Mouse (Mus musculus) heart, embryonic 15.5 days (tissue): ENCODE measurements around the gene Pglyrp2. TPM values are rescaled to one million over a fixed set of nuclear protein-coding genes. Genes with fewer than 3 reads are reported as not detected.

Source experiments
- ATAC-seq: fragments of 200-750 bp; cut with Nextera tagmentation; replicated peaks from 2 replicates; pipeline ENCODE4 v1.8.0; 2017; ENCODE audit warnings: low read depth, moderate TSS enrichment; ENCODE audit not compliant: insufficient number of reproducible peaks, insufficient read depth, low FRiP score
- H3K27ac ChIP-seq: fragments of 300-500 bp; sonication (generic); 2 replicates; pipeline ENCODE4 v1.5.1; 2015; ENCODE audit warnings: mild to moderate bottlenecking, inconsistent platforms
- H3K27me3 ChIP-seq: fragments of 300-500 bp; sonication (generic); 2 replicates; pipeline ENCODE4 v1.6.1; 2015; ENCODE audit warnings: inconsistent platforms
- H3K36me3 ChIP-seq: fragments of 300-500 bp; sonication (generic); 2 replicates; pipeline ENCODE4 v1.6.1; 2015; ENCODE audit warnings: mild to moderate bottlenecking, inconsistent platforms
- H3K4me1 ChIP-seq: fragments of 300-500 bp; sonication (generic); replicated peaks from 2 replicates; pipeline ENCODE4 v1.6.1; 2015; ENCODE audit warnings: inconsistent platforms
- H3K4me2 ChIP-seq: fragments of 300-500 bp; sonication (generic); 2 replicates; pipeline ENCODE4 v1.6.1; 2015; ENCODE audit warnings: inconsistent platforms, mild to moderate bottlenecking, moderate library complexity
- H3K4me3 ChIP-seq: fragments of 300-500 bp; sonication (generic); 2 replicates; pipeline ENCODE4 v1.5.1; 2015; ENCODE audit warnings: mild to moderate bottlenecking, inconsistent platforms
- H3K9ac ChIP-seq: fragments of 300-500 bp; sonication (generic); 2 replicates; pipeline ENCODE4 v1.6.1; 2015; ENCODE audit warnings: mild to moderate bottlenecking, inconsistent platforms
- H3K9me3 ChIP-seq: fragments of 300-500 bp; sonication (generic); replicated peaks from 2 replicates; pipeline ENCODE4 v1.6.1; 2016; ENCODE audit warnings: inconsistent platforms
- WGBS: fragments of 180-500 bp; shearing (Covaris S2); methylation state at CpG from one replicate; pipeline ENCODE4 v1.1.7; 2015; ENCODE audit warnings: mixed read lengths; 5-methylcytosine and 5-hydroxymethylcytosine counted together
- microRNA-seq: library from miRNA; unstranded; fragments of <30 nt; microRNA quantifications from one replicate; pipeline ENCODE4, GENCODE M21; 2016
- polyA plus RNA-seq: library from polyadenylated mRNA; unstranded; fragments of >200 nt; fragmentation: Nextera tagmentation; extraction: Ambion mirVana; gene quantifications from 2 replicates; pipeline ENCODE4 v1.2.1, GENCODE M21; 2015

Pglyrp2 gene
- polyA plus RNA-seq, 1 experiment from 2014 or later, result 0.30 TPM

DNA sequence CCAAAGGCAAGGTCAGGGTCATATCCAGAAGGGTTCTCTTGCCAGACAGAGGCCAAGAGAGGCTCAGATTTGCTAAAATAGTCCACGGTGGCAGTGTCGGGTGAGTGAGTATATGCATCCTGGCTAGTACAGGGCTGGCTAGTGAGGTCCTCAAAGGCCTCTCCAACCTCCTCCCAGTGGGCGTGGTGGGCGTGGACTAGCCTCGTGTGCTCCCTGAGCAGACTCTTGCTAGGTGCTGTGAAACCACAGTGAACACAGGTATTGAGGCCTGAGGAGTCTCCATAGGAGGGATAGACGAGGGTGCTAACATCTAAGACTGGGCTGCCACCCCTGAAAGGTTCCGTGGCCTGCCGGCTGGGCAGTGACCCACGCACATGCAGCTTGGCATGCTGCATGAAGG is 46.8 kb downstream of the Pglyrp2 start:
- H3K4me1 ChIP-seq, result no peaks in the 10 kb centered on the region
- no peak overlapping the region for H3K4me2 ChIP-seq
- WGBS, result 79% methylated on average over 9 of the region's 9 CpGs
- H3K36me3 ChIP-seq, result peaks cover 12% of the 10 kb centered on the region; the same call in 1 of the 2 replicates
- no peak overlapping the region for H3K4me3 ChIP-seq
- H3K27me3 ChIP-seq, result no peaks in the 10 kb centered on the region
- H3K27ac ChIP-seq, result no peak overlapping the region
- ATAC-seq, result no peak
- H3K9me3 ChIP-seq, result no peaks in the 10 kb centered on the region
- no peak overlapping the region for H3K9ac ChIP-seq

DNA sequence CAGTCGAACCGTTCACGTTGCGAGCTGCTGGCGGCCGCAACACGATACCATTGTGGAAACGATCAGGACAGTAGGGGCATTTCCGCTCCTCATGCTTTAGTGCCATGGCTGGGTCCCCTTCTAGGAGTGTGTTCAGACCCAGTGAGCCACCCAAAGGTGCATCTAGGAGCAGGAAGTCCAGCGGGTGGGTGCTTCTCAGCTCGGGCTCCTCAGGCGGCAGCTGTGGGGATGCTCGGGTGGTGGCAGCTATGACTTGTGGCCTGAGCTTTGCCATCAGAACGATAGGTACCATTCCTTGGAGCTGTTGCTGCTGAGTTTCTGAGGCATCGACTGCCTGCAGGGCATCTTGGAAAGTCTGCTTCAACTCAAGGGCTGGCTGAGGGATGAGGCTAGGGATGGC is 47.5 kb downstream of the Pglyrp2 start:
- no peak for ATAC-seq
- H3K4me2 ChIP-seq, result no peak overlapping the region
- 92% methylated on average over 15 of the region's 15 CpGs for WGBS
- no peaks in the 10 kb centered on the region for H3K4me1 ChIP-seq
- no peak overlapping the region for H3K27ac ChIP-seq
- no peaks in the 10 kb centered on the region for H3K9me3 ChIP-seq
- no peak overlapping the region for H3K4me3 ChIP-seq
- H3K36me3 ChIP-seq, result peaks cover 12% of the 10 kb centered on the region; the same call in 1 of the 2 replicates
- no peaks in the 10 kb centered on the region for H3K27me3 ChIP-seq
- H3K9ac ChIP-seq, result no peak overlapping the region

DNA sequence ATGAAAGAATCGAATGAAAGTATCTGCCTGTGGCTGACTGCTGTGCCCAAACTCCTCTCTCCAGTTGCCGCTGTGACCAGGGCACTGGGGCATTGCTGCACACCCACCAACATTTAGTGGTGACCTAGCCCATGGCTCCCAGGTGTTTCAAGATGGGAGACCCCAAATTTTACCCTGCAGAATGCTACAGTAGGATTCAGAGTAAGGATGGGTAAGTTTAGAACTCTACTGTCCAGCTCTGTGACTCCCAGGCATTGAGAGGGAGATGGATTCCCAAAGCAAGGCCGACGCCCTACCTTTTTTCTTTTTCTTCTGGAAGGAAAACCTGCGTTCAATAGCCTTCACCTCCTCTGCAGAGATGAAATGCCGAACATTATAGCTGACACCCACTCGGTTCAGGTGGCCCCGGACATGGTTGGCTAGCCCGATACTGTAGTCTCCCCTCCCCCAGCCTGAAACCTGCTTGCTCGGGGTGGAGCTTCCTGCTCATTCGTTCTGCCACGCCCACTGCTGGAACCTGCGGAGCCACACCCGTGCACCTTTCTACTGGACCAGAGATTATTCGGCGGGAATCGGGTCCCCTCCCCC is 54.9 kb downstream of the Pglyrp2 start:
- Histone ChIP-seq H3K9me3 (no peaks in the 10 kb centered on the region), H3K4me3 (peak overlapping the region; percentile 36), H3K4me2 (peak overlapping the region; percentile 56), H3K36me3 (no peaks in the 10 kb centered on the region), H3K27me3 (no peaks in the 10 kb centered on the region), H3K27ac (no peak overlapping the region), H3K9ac (no peak overlapping the region), H3K4me1 (peaks cover 14% of the 10 kb centered on the region)
- 19% methylated on average over 13 of the region's 17 CpGs for WGBS
- no peak for ATAC-seq

DNA sequence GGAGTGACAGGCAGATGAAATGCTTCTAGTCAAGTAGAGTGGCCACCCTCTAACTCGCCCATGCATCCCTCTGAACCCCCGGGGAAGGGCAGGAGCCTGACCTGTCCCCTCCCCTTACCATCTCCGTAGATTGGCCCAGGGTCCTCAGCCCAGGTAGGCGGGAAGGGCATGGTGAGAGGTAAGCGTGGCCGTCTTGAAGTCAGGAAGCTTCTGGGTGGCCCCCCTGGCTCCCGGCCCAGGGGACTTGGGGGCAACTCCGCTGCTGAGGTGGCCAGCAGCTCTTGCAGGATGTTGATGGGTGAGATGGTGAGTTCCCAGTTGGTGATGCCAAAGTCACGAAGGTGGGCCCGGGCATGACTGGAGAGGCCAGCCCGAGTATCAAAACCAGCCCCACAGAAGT is 56.3 kb downstream of the Pglyrp2 start:
- H3K27ac ChIP-seq, result no peak overlapping the region
- H3K36me3 ChIP-seq, result no peaks in the 10 kb centered on the region
- no peak for ATAC-seq
- H3K9me3 ChIP-seq, result no peaks in the 10 kb centered on the region
- H3K4me2 ChIP-seq, result no peak overlapping the region
- 88% methylated on average over 11 of the region's 11 CpGs for WGBS
- no peak overlapping the region for H3K9ac ChIP-seq
- H3K4me3 ChIP-seq, result no peak overlapping the region
- peaks cover 23% of the 10 kb centered on the region for H3K4me1 ChIP-seq
- H3K27me3 ChIP-seq, result no peaks in the 10 kb centered on the region

DNA sequence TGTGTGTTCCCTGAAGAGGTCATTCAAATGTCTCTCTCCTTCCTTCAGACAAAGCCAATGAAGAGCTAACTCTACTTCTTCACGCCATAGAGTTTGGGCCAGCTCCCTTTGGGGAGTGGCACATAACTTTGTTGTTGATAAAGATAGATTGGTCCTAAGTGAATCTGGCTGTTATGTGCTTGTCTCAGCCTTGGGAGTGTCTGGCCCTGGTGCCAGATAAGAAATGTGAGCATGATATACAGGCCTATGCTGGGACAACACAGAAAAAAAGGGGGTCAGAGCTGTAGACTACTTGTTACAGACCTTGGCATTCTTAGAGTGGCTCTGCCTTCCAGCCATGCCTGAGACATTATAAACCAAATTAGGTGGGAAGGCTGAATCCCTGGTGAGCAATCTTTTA is 58.7 kb downstream of the Pglyrp2 start:
- no peak overlapping the region for H3K27ac ChIP-seq
- H3K36me3 ChIP-seq, result peaks cover 22% of the 10 kb centered on the region
- no peak overlapping the region for H3K9ac ChIP-seq
- no peaks in the 10 kb centered on the region for H3K9me3 ChIP-seq
- peak overlapping the region; percentile 77; the same call in 1 of the 2 replicates for H3K4me2 ChIP-seq
- H3K4me3 ChIP-seq, result no peak overlapping the region
- no peak for ATAC-seq
- no peaks in the 10 kb centered on the region for H3K27me3 ChIP-seq
- peaks cover 32% of the 10 kb centered on the region for H3K4me1 ChIP-seq
- WGBS, result 58% methylated on average over 1 of the region's 1 CpGs

DNA sequence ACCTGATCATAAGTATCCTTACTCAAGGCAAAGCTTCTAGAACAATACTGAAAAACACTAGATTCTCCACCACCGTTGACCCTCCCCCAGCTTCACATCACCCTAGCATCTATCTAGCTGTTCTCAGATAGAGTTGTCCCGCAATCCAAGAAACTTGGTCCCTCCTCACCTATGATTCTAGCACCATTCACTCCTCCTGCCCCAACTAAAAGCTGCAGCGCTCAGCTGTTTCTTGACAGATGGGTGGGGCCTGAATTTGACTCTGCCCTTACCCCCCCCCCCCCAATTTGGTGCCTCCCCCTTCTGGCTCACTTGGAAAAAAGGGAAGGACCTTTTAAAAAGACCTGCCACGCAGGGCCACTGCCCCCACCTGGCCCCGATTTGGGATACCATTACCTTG is 59.1 kb downstream of the Pglyrp2 start:
- no peak for ATAC-seq

DNA sequence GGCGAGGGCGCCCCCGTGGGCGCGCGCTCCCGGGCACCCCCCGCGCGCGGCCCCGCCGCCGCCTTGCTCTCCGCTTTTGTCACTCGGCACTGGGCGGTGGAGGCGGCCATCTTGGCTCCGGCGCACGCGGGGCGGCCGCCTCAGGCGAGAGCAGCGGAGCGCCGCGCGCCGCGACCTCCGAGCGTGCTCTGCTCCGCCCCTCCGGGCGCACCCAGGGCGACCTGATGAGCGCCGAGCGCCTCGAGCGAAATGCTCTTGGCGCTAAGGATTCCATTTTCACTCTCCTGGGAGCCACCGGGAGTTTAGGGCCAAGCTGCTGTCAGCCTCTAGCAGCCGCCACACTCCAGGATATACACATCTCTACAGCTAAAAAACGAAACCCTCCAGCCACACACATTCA is 59.6 kb downstream of the Pglyrp2 start:
- Histone ChIP-seq H3K36me3 (peaks cover 31% of the 10 kb centered on the region), H3K9me3 (no peaks in the 10 kb centered on the region), H3K4me2 (peak overlapping the region; percentile 77), H3K4me3 (peak overlapping the region; percentile 83), H3K27me3 (no peaks in the 10 kb centered on the region), H3K27ac (peak overlapping the region; percentile 77), H3K4me1 (peaks cover 32% of the 10 kb centered on the region), H3K9ac (peak overlapping the region; percentile 96)
- peak; percentile 93 for ATAC-seq
- under 1% methylated on average over 40 of the region's 47 CpGs for WGBS

More for the DNA sequence above, 59.1 kb downstream of the Pglyrp2 start:
- Histone ChIP-seq H3K9ac (peak overlapping the region; percentile 42; the same call in 1 of the 2 replicates), H3K36me3 (peaks cover 26% of the 10 kb centered on the region), H3K27me3 (no peaks in the 10 kb centered on the region), H3K4me1 (peaks cover 32% of the 10 kb centered on the region), H3K27ac (peak overlapping the region; percentile 75), H3K4me2 (peak overlapping the region; percentile 77), H3K4me3 (peak overlapping the region; percentile 83), H3K9me3 (no peaks in the 10 kb centered on the region)
- WGBS, result 54% methylated on average over 5 of the region's 5 CpGs

DNA sequence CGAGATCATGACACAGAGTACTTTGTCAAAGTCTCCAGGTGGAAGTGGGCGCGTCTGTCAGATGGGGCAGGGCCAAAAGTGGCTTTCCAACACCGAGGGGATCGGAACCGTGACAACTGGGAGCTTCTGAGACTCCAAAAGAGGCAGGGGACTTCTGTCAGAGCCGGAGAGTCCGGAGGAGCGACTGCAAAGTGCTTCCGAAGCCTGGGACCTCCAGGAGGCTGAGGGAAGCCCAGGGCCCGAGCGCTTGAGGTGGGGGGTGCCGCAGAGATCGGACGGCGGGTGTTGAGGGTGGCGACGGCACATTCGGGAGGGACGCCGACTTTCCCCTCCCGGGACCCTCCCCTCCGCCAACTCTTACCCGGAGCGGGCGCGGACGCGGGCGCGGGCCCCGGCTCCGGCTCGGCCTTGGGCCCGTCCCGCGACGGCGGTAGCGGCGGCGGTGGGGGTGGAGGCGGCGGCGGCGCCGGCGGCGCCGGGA is 60.1 kb downstream of the Pglyrp2 start:
- H3K27me3 ChIP-seq, result no peaks in the 10 kb centered on the region
- peak overlapping the region; percentile 83 for H3K4me3 ChIP-seq
- H3K9ac ChIP-seq, result peak overlapping the region; percentile 96
- H3K4me2 ChIP-seq, result peak overlapping the region; percentile 77
- under 1% methylated on average over 47 of the region's 50 CpGs for WGBS
- ATAC-seq, result peak; percentile 52
- peak overlapping the region; percentile 77 for H3K27ac ChIP-seq
- H3K9me3 ChIP-seq, result no peaks in the 10 kb centered on the region
- peaks cover 36% of the 10 kb centered on the region for H3K36me3 ChIP-seq
- peaks cover 30% of the 10 kb centered on the region for H3K4me1 ChIP-seq

DNA sequence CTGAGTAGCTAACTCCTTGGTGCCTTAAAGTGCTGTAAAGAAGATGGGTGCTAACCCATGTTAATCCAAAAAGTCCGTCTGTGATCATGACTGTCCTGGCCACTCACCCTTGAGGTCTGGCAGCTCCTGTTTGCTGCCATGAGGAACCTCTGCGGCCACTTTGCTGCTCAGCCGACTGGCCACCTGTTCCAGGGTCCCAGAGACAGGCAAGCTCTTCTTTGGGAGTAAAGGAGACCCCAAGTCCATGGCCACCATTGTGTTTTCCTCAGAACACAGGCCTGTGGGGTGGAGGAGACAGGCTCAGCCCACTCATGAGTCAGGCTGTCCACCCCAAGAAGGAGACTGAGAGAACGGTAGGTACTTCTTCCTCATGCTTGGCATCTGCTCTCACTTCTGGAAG is 61.3 kb downstream of the Pglyrp2 start:
- no peak for ATAC-seq
- Histone ChIP-seq H3K9me3 (no peaks in the 10 kb centered on the region), H3K27me3 (no peaks in the 10 kb centered on the region), H3K4me1 (peaks cover 27% of the 10 kb centered on the region), H3K27ac (no peak overlapping the region), H3K4me3 (peak overlapping the region; percentile 83), H3K9ac (peak overlapping the region; percentile 96; the same call in 1 of the 2 replicates), H3K4me2 (peak overlapping the region; percentile 77), H3K36me3 (peaks cover 47% of the 10 kb centered on the region)
- WGBS, result 81% methylated on average over 4 of the region's 4 CpGs

Small RNAs within 50 kb of the gene (microRNA-seq; reads per million reads assigned to microRNA genes)
- not detected for gene Gm22201

Other genes with a start within 250 kb of the Pglyrp2 start
- 0.30 and 0.34 TPM in 2 replicates for gene Ephx3, start 234.6 kb downstream of the Pglyrp2 start, polyA plus RNA-seq
- 48.8 and 66.7 TPM in 2 replicates for gene Brd4, start 139.4 kb downstream of the Pglyrp2 start, polyA plus RNA-seq
- gene Akap8, start 102.9 kb downstream of the Pglyrp2 start, polyA plus RNA-seq, result 64.8 and 74.3 TPM in 2 replicates
- gene Akap8l, start 73.6 kb downstream of the Pglyrp2 start, polyA plus RNA-seq, result 88.1 and 98.5 TPM in 2 replicates
- 13.1 and 16.9 TPM in 2 replicates for gene Wiz, start 34.7 kb downstream of the Pglyrp2 start, polyA plus RNA-seq
- gene Rasal3, start 20.6 kb downstream of the Pglyrp2 start, polyA plus RNA-seq, result 1.9 and 10.0 TPM in 2 replicates
- 0.49 and 0.58 TPM in 2 replicates for gene Cyp4f39, start 28.6 kb upstream of the Pglyrp2 start, polyA plus RNA-seq
- 7.0 and 7.3 TPM in 2 replicates for gene Cyp4f17, start 81.9 kb upstream of the Pglyrp2 start, polyA plus RNA-seq
- 15.2 and 18.9 TPM in 2 replicates for gene Cyp4f16, start 112.4 kb upstream of the Pglyrp2 start, polyA plus RNA-seq
- gene Cyp4f37, start 197.1 kb upstream of the Pglyrp2 start, polyA plus RNA-seq, result not detected in 2 replicates
- not detected in 2 replicates for gene Cyp4f40, start 234.7 kb upstream of the Pglyrp2 start, polyA plus RNA-seq